Mouse (Mus musculus) left cerebral cortex, adult 18-20 months (tissue): Measurements from ENCODE around the gene Aqp9. TPM values are rescaled to one million over a fixed set of nuclear protein-coding genes. Genes with fewer than 3 reads are reported as not detected.

Source experiments
- DNase-seq, 2 experiments: peaks; one replicate each; pipeline ENCODE4 v3.0.0; 2021 to 2022; ENCODE audit warnings: low spot score in 2 of 2, mixed read lengths in 1 of 2
- long read RNA-seq, 2 experiments: library from polyadenylated mRNA; stranded (forward); transcript quantifications; one replicate each; pipeline ENCODE4 v2.0.0; 2021
- total RNA-seq, 2 experiments: library from RNA; stranded (reverse); gene quantifications; 2 replicates each; pipeline ENCODE4 v1.2.3; 2021

Gene Aqp9
- 1 to 10 TPM; 1.5 to 1.9 TPM for total RNA-seq
- long read RNA-seq, experiment 1, partial matches to known transcripts = 0 of 1 reads
- long read RNA-seq, experiment 1, other reads (novel, unspliced or antisense) = 1 of 1 reads
- long read RNA-seq, experiment 2 = 0 reads

DNA sequence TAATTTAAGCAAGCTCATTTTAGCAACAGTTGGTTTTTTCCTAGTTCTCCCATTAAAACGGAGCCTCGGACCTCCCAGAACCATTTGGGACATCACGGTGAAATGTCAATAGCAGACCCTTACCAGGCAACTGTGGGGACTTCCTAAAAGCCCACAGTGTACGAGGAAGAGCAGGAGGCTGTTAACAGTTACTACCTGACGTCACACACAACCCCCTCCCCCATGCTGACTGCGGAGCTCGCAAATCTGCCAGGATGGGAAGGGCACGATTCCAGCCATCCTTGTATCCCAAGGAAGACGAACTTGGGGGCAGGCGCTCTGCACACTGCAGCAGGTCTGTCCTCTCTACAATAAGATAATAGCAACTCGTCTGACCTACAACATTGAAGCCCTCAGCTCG lies at the start of gene Aqp9:
Gene Aqp9, minus strand, starts transcription at position 172 of the 400 bp plus-strand sequence.
- DNase-seq = no peak

DNA sequence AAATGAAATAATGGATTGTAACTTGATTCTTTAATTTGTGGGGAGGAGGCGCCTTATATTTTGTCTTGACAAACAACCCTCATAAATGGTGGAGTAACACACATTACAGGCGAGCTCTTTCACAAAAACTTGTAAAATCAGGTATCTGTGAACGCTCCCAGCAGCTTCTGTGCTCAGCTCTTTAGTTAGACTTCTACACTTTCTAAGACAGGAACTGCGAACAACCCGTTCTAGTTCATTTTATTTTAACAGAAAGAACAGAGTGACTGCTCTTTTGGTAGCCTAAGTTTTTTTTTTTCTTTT lies 49.3 kb upstream of the Aqp9 start:
- no peak for DNase-seq

DNA sequence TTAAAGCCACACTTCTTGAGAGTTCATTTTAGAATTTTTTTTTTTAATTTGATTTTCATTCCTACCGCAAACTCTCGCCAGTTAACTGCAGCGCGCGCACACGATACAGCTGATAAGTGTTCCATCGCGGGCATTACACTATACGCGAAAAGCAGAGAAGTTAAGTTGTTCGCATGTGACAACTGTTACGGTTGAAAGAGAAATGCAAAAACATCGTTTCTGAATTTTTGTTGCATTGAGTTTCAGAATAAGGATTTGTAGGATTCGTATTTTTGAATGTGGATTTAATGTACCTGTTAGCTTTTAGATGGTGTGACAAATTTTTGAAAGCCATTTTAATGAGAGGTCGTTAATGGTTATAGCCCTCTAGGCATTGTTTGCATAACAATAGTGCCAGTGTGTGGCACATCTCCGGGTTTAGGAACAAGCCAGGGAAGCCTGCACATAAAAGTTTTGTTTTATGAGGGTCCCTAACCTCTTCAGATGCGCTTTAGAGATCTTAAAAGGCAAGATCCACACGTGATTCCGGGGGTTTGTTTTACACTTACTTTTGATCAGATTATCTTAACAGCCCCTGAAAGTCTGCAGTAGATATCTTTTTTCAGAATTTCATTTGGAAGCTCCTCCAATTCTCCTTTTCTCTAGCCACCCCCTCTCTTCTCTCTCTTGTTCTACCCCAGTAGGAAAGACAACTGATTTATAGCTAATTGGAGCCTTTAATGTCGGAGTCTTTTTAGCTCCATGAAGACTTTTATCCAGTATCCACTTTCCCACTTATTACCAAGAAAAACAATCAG lies 48.7 kb upstream of the Aqp9 start:
- DNase-seq = no peak

GRCm38 (mm10) chr9:71216036-71216995 lies 47.8 kb upstream of the Aqp9 start:
- peak in 1 of 2 experiments; percentile 4 for DNase-seq

DNA sequence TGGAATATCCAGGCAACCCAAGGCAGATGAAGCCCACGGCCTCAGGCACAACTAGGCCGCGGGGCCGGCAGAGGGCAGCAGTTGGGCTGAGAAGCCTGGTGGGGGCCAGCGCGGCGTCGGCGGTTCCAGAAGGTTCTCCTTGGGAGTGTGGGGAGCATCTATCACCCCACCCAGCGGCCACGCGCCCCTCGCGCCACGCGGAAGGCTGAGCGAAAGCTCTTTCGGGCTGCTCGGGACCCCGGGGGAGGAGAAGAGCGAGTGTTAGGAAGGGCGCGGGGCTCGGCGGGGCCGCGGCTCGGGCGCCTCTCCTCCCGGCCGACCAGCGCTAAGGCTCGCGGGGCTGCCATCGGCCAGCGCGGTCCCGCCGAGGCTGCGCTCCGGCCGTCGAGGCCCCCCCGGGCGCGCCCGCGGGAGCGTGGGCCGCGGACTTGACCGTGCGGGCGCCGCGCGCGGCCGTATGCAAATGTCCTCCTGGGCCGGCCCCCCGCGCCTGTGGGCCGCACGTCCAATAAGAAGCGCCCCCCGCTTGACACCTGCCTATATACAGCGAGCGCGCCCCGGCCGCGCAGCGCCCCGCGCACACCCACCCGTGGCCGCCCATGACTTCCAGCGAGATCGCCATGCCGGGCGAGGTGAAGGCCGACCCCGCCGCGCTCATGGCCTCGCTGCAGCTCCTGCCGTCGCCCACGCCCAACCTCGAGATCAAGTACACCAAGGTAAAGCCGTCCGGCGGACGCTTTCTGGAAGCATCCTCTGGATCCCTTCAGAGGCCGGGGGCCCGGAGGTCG lies 47.0 kb upstream of the Aqp9 start, which contains the start of gene Aldh1a2:
Gene Aldh1a2, plus strand, starts transcription at position 542 of the 788 bp plus-strand sequence.
- no peak for DNase-seq

DNA sequence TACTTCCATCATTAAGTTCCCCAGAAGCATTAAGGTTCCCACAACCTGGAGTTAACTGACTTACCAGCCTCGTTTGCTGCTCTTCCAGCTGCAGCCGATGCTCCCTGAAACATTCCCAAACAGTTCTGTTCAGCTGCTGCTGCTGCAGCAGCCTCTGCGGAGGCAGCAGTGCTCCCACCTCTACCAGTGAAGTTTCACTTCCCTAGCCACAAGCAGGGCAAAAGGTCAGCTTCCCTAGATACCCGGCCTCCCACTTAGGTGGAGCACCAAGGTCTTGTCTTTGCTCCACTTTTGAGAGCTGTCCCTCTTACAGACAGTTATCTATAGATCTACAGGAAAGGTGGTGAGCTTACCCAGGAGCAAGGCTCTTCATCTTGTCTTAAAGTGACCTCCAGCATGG lies 45.2 kb upstream of the Aqp9 start:
- DNase-seq = no peak

DNA sequence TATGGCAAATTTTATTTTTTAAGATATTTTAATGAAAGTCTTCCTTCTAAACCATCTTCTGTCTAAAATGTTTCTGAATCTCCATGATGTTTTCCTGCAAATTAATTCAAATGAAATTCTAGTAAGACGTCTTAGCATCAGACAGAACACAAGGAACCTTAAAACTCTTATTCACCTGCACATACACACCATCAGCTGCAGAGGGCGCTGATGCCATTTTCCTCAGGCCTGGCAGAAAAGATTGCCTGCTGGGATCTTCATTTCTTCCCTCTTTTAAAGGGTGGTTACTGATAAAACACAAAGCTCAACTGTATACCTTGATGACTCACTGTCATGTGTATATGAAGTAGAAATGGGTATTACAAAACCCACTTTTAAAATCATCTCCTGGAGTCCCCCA lies 42.4 kb upstream of the Aqp9 start:
- DNase-seq = peak; percentile 21 to 51

GRCm38 (mm10) chr9:71209299-71209698 lies 40.8 kb upstream of the Aqp9 start:
- no peak for DNase-seq

GRCm38 (mm10) chr9:71202265-71202664 lies 33.8 kb upstream of the Aqp9 start:
- no peak for DNase-seq

- DNase-seq = no peak
These were observed 30.3 kb upstream of the Aqp9 start for GRCm38 (mm10) chr9:71198826-71199225.

- peak; percentile 48 to 72 for DNase-seq
These were observed 20.3 kb upstream of the Aqp9 start for GRCm38 (mm10) chr9:71188647-71189415.

- no peak for DNase-seq
These were observed 18.9 kb upstream of the Aqp9 start for GRCm38 (mm10) chr9:71187396-71187795.

DNA sequence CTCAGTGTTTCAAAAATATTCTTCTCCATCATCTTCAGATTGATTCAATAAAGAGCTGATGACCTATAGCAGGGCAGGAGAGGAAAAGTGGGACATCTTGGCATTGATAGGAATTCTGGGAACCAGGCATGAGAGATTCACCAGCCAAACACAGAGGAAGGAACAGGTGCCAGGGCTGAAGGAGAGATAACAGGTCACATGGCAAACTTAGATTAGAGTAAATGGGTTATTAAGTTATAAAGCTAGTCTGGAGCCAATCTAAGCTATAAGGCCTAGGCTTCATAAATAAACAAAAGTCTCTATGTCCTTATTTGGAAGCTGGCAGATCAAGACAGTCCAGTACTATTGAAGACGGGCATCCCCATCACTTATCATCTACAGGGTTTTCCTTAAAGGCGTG lies 17.3 kb upstream of the Aqp9 start:
- DNase-seq = no peak

DNA sequence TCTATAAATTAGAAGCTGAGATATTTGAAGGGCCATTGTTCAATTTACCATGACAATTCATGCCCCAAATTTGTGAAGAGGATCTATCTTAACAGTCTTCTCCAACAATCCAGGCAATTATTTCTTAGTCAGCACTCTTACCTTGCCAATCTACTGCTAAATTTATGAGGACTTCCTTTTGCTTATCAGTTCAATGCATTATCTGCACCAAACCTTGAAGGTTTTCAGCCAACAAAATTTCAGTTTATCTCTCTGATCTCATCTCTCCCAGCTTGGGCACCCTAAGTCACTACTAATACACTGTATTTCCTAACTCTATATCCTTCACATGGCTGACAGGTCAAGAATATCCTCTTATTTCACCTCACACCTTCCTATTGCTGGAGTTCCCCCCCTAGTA lies 16.8 kb upstream of the Aqp9 start:
- no peak for DNase-seq

DNA sequence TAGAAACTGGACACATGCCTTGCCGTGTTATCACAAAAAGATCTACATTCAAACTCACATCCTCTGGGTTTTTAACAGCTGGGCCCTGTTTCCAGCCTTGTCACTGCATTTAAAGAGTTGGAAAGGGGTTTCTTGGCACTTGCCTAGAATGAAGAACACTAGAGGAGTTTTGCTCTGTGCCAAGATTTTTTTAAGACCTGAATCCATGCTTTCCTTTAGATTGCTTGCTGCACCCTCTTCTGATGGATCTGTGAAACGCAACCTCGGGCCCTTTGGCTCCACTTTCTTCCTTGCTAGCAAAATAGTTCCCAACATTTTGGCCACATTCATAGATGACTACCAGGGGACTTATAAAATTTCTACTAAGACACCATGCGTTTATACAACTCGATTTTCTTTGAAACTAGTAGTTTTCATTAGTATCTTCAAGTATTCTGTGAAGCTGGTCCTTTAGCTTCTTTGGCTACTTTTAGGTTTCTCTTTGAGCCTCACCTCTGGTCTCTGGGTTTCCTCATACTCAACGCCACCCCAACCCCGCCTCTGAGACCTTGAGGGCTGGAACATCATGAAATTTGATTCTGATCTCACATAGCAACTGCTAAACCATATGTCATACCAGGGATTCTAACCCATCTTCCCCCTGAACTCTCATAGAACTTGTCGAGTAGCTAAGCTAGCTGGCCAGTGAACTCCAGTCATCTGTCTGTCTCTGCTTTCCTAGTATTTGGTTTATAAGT lies 11.7 kb upstream of the Aqp9 start:
- DNase-seq = peak in 1 of 2 experiments; percentile 5

DNA sequence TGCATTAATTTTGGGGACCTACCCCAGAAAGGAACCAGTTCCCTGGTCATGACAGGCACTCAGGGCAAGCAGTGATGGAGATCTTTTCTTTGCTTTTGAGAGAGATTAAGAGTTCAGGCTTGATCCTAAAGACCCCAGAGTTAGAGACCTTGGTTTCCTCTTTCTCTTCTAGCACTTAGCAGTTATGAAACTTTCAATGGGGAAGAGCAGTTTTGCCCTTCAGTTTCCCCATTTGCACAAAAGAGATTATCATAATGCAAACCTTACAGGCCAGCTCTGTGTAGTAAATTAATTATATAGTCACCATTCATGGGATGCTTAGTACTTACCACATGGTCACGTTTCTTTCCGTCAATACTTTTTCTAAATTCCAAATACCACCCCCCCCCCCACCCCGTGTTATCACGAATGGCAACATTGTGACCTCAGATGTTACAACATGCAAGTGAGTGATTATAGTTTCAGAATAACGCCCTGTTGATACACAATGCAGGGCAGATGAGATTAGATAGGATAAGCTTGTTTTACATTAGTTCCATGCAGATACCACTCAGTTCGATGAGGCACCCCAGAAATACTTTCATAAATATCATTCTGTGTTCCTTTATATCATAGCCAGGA lies 10.9 kb upstream of the Aqp9 start:
- no peak for DNase-seq

- DNase-seq = no peak
These were observed 7.2 kb upstream of the Aqp9 start for GRCm38 (mm10) chr9:71175686-71176085.

DNA sequence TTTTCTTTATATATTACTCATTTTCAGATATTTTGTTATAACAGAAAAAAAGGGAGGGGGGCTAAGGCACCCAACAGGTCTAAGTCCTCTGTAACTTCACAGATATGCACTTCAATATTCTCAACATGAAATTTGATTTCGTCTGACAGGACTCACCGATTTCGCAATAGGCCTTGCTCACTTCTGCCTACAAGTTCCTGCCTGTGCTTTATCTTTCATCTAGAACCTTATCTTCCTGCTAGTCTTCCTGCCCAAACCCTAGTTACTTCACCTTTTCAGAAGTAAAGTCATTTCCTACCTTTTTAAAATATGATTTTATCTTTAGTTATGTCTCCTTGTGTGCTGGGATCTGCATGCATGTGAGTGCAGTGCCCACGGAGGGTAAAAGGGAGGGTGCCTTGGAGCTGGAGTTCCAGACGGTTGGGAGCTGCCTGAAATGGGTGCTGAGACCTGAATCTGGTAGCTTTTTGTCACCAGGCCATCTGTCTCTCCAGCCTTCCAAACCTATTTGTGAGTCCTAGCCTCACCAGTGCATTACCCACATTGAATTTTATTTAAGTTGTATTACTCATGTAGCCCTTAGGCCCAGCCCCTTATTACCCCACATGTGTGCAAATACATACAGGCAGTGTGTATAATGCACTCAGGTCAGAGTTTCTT lies 6.0 kb upstream of the Aqp9 start:
- DNase-seq = no peak

DNA sequence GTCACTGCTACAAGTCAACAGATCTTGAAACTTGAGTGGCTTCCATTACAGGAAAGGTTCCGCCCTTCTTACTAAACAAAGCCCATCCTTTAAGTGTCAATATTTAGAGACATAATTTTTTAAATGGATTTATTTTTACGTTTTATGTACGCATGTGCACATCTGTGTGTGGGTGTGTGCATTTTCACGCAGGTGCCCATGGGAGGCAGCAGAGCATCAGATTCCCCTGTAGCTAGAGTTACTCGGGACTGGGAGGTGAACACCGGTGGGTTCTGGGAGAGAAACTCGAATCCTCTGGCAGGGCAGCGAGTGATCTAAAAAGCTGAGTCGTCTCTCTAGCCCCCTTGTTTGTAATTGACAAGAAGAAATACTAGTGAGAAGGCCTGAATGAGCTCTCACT lies 5.1 kb upstream of the Aqp9 start:
- DNase-seq = no peak
